Mouse (Mus musculus) kidney, adult 2 months (tissue): ENCODE data around the gene Ulk3. TPM values are rescaled to one million over a fixed set of nuclear protein-coding genes. Genes with fewer than 3 reads are reported as not detected.

Source experiments
- DNase-seq: peaks from one replicate; pipeline ENCODE4 v3.0.0; 2021
- H3K27ac ChIP-seq: fragments of 200-500 bp; 2 replicates; pipeline ENCODE4 v1.5.1; 2012; ENCODE audit warnings: low read depth, low read length, control low read depth, inconsistent platforms; ENCODE audit not compliant: insufficient read depth
- H3K27me3 ChIP-seq: fragments of 200-500 bp; replicated peaks from 2 replicates; pipeline ENCODE4 v1.6.1; 2012; ENCODE audit warnings: mild to moderate bottlenecking, moderate library complexity, low read length, inconsistent platforms; ENCODE audit not compliant: control insufficient read depth, insufficient read depth
- H3K36me3 ChIP-seq: fragments of 200-500 bp; 2 replicates; pipeline ENCODE4 v1.6.1; 2012; ENCODE audit warnings: mild to moderate bottlenecking, moderate library complexity, low read length, inconsistent platforms; ENCODE audit not compliant: control insufficient read depth, insufficient read depth
- H3K4me1 ChIP-seq: fragments of 200-500 bp; 2 replicates; pipeline ENCODE4 v1.6.1; 2011; ENCODE audit warnings: low read length; ENCODE audit not compliant: control insufficient read depth, insufficient read depth
- H3K4me3 ChIP-seq: fragments of 200-500 bp; 2 replicates; pipeline ENCODE4 v1.5.1; 2011; ENCODE audit warnings: mild to moderate bottlenecking, low read depth, low read length, control low read depth; ENCODE audit not compliant: insufficient read depth
- CTCF ChIP-seq: fragments of 200-500 bp; conservative IDR thresholded peaks from 2 replicates; pipeline ENCODE4 v1.5.1; 2011; ENCODE audit warnings: low read depth, mild to moderate bottlenecking, control low read depth, low read length, moderate library complexity, mixed read lengths; ENCODE audit not compliant: insufficient read depth, insufficient read length
- POLR2A ChIP-seq: fragments of 200-500 bp; IDR thresholded peaks from one replicate; pipeline ENCODE4 v1.6.1; 2011; ENCODE audit warnings: low read depth, low read length, control low read depth
- WGBS: fragments of 180-500 bp; shearing (Covaris S2); methylation state at CpG from one replicate; pipeline ENCODE4 v1.1.7; 2018; 5-methylcytosine and 5-hydroxymethylcytosine counted together
- polyA plus RNA-seq: library from polyadenylated mRNA; depleted of rRNA; stranded (reverse); fragments of >200 nt; gene quantifications from 2 replicates; pipeline ENCODE4 v1.2.3, GENCODE M21; 2012

Ulk3 gene
- polyA plus RNA-seq, 1 experiment = 26.9 TPM

GRCm38 (mm10) chr9:57550126-57550862 lies 39.0 kb upstream of the Ulk3 start:
- no peak for TF ChIP-seq POLR2A
- no peak for TF ChIP-seq CTCF
- WGBS = 62% methylated on average over 11 of the region's 11 CpGs
- Histone ChIP-seq H3K36me3 (no peaks in the 10 kb centered on the region), H3K27ac (no peak overlapping the region), H3K4me1 (peaks cover 8% of the 10 kb centered on the region; the same call in 1 of the 2 replicates), H3K4me3 (no peak overlapping the region), H3K27me3 (no peaks in the 10 kb centered on the region)
- DNase-seq = peak; percentile 90

- WGBS = under 1% methylated on average over 28 of the region's 28 CpGs
- no peak for TF ChIP-seq CTCF
- TF ChIP-seq POLR2A = peak; percentile 18
- no peaks in the 10 kb centered on the region for H3K27me3 ChIP-seq
- H3K4me3 ChIP-seq = peak within 1 kb of the TSS; percentile 79
- peak; percentile 78 for DNase-seq
- no peak within 1 kb of the TSS for H3K27ac ChIP-seq
- no peaks in the 10 kb centered on the region for H3K36me3 ChIP-seq
- H3K4me1 ChIP-seq = peaks cover 8% of the 10 kb centered on the region; the same call in 1 of the 2 replicates
These were observed 36.9 kb upstream of the Ulk3 start, which contains the start of gene Mpi for GRCm38 (mm10) chr9:57552139-57552887. Gene Mpi, minus strand, starts transcription at chr9:57552763.

GRCm38 (mm10) chr9:57553119-57553518 lies 36.1 kb upstream of the Ulk3 start:
- no peak for DNase-seq
- Histone ChIP-seq H3K36me3 (no peaks in the 10 kb centered on the region), H3K4me3 (no peak overlapping the region), H3K27ac (no peak overlapping the region), H3K4me1 (peaks cover 8% of the 10 kb centered on the region; the same call in 1 of the 2 replicates), H3K27me3 (no peaks in the 10 kb centered on the region)
- WGBS = 82% methylated on average over 11 of the region's 11 CpGs
- TF ChIP-seq CTCF (no peak), POLR2A (no peak)

DNA sequence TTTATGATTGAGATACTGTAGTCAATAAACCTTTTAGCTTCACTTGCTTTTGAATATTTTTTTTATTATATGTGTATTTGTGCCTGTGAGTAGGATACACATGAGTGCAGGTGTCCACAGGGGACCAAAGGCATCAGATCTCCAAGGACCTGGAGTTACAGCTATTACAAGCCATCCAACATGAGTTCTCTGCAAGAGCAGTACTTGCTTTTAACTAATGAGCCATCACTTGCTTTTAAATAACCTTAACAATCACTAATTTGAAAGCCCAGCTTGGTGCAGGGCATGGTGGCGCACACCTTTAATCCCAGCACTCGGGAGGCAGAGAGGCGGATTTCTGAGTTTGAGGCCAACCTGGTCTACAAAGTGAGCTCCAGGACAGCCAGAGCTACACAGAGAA lies 34.5 kb upstream of the Ulk3 start:
- 69% methylated on average over 3 of the region's 3 CpGs for WGBS
- TF ChIP-seq POLR2A (no peak), CTCF (no peak)
- no peak overlapping the region for H3K27ac ChIP-seq
- no peaks in the 10 kb centered on the region for H3K27me3 ChIP-seq
- H3K36me3 ChIP-seq = no peaks in the 10 kb centered on the region
- H3K4me3 ChIP-seq = no peak overlapping the region
- DNase-seq = no peak
- peaks cover 8% of the 10 kb centered on the region; the same call in 1 of the 2 replicates for H3K4me1 ChIP-seq

- Histone ChIP-seq H3K27me3 (no peaks in the 10 kb centered on the region), H3K4me1 (peaks cover 5% of the 10 kb centered on the region; the same call in 1 of the 2 replicates), H3K27ac (no peak overlapping the region), H3K36me3 (no peaks in the 10 kb centered on the region), H3K4me3 (no peak overlapping the region)
- DNase-seq = no peak
- WGBS = 74% methylated on average over 3 of the region's 3 CpGs
- TF ChIP-seq CTCF (no peak), POLR2A (no peak)
These were observed 32.0 kb upstream of the Ulk3 start for GRCm38 (mm10) chr9:57557215-57557614.

DNA sequence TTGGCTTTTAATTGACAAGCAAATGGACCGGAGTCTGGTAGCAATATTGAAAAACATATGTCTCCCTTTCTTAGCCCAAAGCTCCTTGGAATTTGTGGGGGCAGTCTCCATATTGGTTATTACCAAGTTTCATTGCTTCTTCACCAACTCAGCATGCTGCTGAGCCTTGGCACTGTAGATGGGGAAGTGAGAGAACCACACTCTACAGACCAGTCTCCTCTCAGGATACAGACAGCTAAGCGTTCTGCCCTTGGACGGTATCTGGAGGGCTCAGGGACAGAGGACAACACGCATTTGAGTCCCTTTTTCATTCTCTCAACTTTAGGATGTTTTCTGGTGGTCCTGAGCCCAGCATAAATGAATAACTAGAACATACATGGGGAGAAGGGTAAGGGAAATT lies 30.6 kb upstream of the Ulk3 start:
- no peak for DNase-seq
- TF ChIP-seq POLR2A = no peak
- TF ChIP-seq CTCF = no peak
- Histone ChIP-seq H3K4me3 (no peak overlapping the region), H3K27me3 (no peaks in the 10 kb centered on the region), H3K27ac (no peak overlapping the region), H3K4me1 (peaks cover 15% of the 10 kb centered on the region), H3K36me3 (no peaks in the 10 kb centered on the region)
- 92% methylated on average over 4 of the region's 4 CpGs for WGBS

DNA sequence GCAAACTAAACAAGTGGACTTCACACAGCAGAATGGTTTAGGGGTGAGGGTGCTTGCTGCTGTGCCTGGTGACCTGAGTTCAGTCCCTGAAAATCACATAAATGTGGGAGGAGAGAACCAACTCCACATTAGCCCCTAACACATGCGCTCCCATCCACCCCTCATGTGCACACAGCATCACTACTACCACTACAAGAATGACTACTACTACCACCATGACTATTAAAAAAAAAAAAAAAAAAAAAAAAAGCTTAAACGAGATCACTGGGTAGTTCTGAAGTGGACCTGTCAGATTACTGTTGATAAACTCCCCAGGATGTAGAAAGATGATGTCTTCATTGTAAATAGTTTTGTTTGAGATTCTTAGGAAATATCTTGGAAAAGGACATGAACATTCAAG lies 29.7 kb upstream of the Ulk3 start:
- WGBS = 75% methylated on average over 2 of the region's 2 CpGs
- H3K4me1 ChIP-seq = peaks cover 22% of the 10 kb centered on the region
- no peak overlapping the region for H3K4me3 ChIP-seq
- TF ChIP-seq POLR2A = no peak
- H3K36me3 ChIP-seq = no peaks in the 10 kb centered on the region
- H3K27ac ChIP-seq = no peak overlapping the region
- H3K27me3 ChIP-seq = no peaks in the 10 kb centered on the region
- no peak for DNase-seq
